Mouse (Mus musculus) skeletal muscle tissue, adult 2 months (tissue): ENCODE results near the gene Cntln.
A peak's percentile ranks its signal among the peaks of the same experiment; 100 is the strongest.

Experiments
- DNase-seq: peaks from one replicate; pipeline ENCODE4 v3.0.0-alpha.2; 2012; ENCODE audit warnings: low read depth, low spot score

Cntln gene

DNA sequence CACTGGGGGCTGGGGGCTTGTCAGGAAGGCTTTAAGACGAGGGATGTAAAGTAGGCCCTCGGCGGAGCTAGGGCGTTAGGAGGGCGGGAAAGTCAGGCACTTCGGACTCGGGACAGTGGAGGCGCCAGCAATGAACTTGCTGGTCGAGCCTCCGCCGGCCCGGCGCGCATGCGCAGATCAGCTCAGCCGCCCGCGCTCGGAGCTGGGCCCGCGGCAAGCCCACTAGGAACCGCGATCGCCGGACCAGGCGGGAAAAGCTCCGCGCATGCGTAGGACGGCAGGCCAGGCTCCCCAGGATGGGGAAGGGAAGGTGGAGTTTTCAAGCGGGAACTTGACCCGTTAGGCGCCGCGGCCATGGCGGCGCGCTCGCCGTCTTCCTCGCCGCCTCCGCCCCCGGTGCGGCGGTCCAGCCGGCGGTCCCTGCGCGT is at the start of gene Cntln:
Gene Cntln (plus strand): TSS at position 199 of the 428 bp plus-strand sequence.
- peak; percentile 94 for DNase-seq

GRCm38 (mm10) chr4:84836979-84837378 is 47.1 kb upstream of the Cntln start:
- no peak for DNase-seq

DNA sequence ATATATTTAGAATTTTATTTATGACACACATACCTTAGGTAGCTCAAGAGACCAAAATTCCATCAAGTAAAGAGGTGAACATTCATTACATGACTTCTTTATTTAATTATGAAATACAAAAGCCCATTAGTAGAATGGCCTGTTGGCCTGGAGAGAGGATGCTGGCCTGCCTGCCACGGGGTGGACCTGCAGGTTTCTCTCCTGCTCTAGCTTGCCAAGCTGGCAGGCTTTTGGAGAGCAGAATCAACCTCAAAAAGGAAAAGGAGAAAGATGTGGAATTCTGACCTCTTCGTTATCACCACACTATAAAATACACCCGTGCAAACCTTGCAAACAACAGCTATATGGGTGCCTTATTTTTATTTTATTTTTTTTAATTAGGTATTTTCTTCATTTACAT is 45.6 kb upstream of the Cntln start:
- DNase-seq, result no peak

- no peak for DNase-seq
These were observed 44.6 kb upstream of the Cntln start for GRCm38 (mm10) chr4:84839466-84839865.

DNA sequence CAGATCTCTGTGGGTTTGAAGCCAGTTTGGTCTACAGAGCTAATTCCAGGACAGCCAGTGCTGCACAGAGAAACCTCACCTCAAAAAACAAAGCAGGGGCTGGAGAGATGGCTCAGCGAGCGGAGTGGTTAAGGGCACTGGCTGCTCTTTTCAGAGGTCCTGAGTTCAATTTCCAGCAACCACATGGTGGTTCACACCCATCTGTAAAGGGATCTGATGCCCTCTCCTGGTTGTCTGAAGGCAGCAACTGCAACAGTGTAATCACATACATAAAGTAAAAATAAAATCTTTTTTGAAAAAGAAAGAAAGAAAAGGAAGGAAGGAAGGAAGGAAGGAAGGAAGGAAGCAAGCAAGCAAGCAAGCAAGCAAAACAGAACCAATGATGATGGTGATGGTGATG is 26.5 kb upstream of the Cntln start:
- DNase-seq, result no peak

DNA sequence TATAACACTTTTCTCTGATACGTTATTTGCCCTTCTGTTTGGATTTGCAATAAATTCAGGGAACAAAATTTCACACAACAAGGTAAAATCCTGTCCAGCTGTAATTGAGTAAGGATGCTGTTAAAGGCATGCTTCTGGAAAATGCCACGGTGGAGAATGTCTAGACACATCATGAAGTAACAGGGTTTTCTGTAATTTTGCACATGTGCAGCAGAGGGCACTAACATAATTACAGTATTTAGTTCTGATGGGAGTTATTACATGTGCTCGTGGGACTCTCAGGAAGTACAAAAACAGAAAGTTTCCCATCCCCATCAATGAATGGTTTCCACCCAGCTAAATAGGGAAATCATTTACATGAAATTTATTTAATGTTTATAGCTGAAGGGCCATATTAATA is 7.8 kb upstream of the Cntln start:
- no peak for DNase-seq

DNA sequence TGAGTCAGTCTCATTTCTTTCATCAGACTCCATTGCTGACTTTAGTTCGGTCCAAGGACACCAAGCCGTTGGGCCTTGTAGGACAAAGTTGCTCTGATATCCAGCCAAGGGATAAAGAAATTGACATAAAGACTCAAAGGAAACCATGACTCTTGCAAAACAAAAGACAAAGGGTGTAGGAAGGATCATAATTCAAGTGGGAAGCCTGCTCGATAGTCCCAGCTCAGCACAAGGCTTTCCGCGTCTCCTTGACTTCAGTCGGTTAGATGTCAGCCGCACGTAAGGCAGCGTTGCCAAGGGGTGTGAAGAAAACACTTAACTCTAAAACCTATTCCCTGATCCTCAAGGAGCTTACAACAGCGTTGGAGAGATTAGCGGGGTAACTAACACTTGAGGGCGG is 463 bp upstream of the Cntln start:
- no peak for DNase-seq

GRCm38 (mm10) chr4:84884539-84885270 is 596 bp downstream of the Cntln start:
- DNase-seq, result peak; percentile 14

DNA sequence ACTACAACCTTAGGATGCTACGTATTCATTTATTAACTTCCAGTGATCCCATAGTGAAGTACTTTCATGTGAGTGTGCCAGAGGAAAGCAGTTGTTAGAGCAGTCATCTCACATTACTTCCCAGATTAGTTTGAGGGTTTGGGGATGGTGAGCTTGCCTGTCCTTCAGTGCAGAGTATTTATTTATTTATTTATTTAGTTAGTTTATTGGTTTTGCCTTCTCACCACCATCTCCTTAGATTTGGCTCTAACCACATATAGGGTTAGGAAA is 1.1 kb downstream of the Cntln start:
- no peak for DNase-seq

DNA sequence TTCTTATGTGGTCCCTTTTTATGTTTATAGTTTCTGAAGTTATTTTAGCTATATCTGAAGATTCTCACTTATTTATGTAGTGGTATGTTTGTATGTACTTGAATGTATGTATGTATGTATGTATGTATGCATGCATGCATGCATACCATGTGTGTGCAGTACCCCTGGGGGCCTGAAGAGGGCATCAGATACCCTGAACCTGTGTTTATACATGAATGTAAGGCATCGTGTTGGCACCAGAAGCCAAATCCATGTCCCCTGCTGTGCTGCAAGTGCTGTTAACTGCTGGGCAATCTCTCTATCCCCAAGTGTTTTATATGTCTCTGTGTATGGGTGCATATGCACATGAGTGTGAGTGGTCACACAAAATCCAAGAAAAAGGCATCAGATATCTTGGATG is 34.3 kb downstream of the Cntln start:
- DNase-seq, result no peak

- no peak for DNase-seq
These were observed 50.3 kb downstream of the Cntln start for GRCm38 (mm10) chr4:84934342-84934929.

GRCm38 (mm10) chr4:84942059-84942458 is 58.0 kb downstream of the Cntln start:
- DNase-seq, result no peak

DNA sequence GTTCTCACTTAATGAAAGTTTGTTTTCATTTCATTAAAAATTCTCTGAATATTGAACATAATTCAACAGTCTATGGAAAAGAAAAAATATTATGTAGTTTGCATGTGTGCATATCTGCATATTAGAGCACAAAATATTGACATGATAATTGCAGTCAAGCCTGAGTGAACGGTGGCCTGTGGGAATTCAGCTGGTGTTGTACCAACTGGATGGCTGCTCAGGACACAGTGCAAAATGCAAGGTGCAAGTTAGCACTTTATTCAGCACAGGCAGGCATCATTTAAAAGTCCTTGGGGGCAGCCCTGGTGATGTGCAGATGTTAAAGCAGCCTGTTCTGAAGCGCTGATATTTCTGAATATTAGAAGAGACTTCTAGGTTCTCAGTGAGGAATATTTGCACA is 58.5 kb downstream of the Cntln start:
- DNase-seq, result no peak

- no peak for DNase-seq
These were observed 60.0 kb downstream of the Cntln start for GRCm38 (mm10) chr4:84944100-84944499.

DNA sequence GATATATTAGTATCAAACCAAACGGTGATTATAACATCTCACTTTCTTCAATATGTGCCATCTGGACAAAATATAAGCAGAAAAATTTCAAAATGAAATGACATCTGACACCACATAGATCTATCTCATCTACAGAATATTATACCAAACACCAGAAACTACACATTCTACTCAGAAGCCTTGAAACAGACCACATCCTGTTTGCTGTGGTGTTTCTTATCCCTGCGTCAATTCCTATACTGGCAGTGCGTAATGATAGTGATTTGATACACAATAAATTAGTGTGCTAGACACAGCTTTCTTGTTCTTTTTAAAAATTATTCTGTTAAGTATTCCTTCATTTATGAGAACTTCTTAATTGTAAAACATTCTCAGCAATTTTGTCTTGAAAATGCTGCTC is 62.3 kb downstream of the Cntln start:
- DNase-seq, result no peak

DNA sequence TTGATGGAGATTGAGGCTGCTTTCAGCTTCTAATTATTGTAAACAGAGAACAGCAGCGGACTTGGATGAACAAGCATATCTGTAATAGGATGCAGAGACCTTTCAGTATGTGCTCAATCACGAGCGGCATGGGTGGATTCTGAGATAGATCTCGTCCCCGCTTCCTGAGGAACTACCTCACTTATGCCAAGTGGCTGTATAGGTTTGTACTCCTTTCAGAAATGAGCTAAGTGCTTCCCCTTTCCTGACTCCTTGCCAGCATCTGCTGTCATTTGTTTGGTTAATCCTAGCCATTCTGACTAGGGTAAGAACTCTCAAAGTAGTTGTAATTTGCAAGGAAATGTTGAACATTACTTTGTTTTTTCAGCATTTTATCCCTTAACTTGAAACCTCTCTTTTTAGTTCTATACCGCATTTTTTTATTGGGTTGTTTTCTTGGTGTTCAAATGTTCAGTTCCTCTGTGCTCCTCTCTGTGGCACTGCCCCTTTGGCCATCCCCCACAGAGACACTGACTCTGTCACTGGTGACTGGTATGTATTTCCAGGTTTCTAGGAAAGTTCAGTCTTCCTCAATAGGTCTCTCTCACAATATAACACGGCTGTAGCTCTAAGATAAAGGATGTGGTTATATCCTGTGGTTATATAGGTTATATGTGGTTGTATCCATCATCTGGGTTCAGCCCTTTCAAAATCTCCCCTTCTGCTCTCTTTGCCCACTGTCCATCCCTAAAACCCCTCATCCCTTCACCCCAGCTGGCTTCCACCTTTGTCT is 93.0 kb downstream of the Cntln start:
- DNase-seq, result no peak

- no peak for DNase-seq
These were observed 111.6 kb downstream of the Cntln start for GRCm38 (mm10) chr4:84995520-84996348.

DNA sequence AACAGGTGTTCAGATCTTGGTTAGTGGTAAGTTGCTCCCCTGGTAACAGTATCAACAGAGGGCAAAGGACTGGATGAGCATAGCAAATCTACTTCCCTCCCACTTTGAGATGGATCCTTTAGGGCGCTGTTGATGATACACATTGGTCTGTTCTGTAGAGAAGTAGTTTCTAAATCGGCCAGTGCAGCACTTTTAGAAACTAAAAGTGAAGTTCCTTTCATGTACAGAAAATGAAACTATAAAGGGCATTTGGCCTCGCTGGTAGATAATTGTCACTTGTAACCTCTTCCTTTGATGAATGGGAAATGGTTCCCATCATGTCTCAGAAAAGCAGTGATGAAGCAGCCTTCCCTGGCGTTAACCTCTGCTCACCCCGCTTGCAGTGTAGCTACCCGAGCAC is 121.5 kb downstream of the Cntln start:
- DNase-seq, result no peak

- no peak for DNase-seq
These were observed 122.7 kb downstream of the Cntln start for GRCm38 (mm10) chr4:85006789-85007188.

DNA sequence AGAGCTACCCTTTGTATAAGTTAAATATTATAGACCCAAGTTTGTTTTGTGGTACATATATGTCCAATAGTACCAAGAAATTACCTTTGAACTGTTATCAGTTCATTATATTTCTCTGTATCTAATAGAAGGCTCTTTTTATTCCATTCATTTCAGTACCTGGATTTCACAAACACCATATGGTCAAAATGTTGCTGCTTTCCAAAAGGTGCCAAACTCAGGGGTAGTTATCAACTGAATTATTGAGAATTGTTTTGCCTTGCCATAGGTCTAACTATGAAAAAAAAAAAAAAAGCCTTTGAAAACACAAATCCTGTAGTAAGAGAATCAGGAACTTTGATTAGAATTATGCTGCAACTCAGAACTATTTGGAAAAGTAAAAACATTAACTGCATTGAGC is 126.7 kb downstream of the Cntln start:
- no peak for DNase-seq

DNA sequence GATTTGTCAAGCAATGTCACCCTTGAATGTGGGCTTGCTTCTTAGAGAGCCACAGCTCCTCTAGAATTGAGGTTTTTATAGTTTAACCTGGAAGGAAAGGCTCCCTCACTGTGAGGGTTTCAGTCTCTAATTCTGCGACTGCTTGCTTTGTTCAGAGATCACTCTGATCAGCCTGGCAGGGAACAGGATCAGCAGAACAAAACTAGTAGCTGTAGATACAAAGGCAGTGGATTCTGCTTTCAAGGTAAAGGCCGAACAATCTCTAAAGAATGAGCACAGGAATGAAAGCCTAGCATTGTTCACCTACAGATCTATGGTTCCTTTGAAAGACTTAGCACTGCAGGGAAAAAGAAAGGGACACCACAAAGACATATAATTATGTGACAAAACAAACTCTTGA is 161.6 kb downstream of the Cntln start:
- no peak for DNase-seq

GRCm38 (mm10) chr4:85049933-85050553 is 165.9 kb downstream of the Cntln start:
- no peak for DNase-seq
